Mouse (Mus musculus) stomach, postnatal 0 days (tissue): ENCODE results near the gene Nsmce4a. TPM values are rescaled to one million over a fixed set of nuclear protein-coding genes. Genes with fewer than 3 reads are reported as not detected.

ENCODE experiments used
- ATAC-seq: fragments of 200-750 bp; cut with Nextera tagmentation; 2 replicates; pipeline ENCODE4 v1.8.0; 2017; ENCODE audit not compliant: low FRiP score, low TSS enrichment
- DNase-seq: peaks from one replicate; pipeline ENCODE4 v3.0.0-alpha.2; 2016; ENCODE audit warnings: low spot score
- H3K27ac ChIP-seq: fragments of 300-500 bp; sonication (generic); replicated peaks from 2 replicates; pipeline ENCODE4 v1.5.1; 2014; ENCODE audit warnings: mild to moderate bottlenecking, control low read depth
- H3K27me3 ChIP-seq: fragments of 300-500 bp; sonication (generic); 2 replicates; pipeline ENCODE4 v1.6.1; 2014; ENCODE audit warnings: low read length; ENCODE audit not compliant: control insufficient read depth, insufficient read depth
- H3K36me3 ChIP-seq: fragments of 300-500 bp; sonication (generic); 2 replicates; pipeline ENCODE4 v1.6.1; 2014; ENCODE audit warnings: low read length, mixed read lengths; ENCODE audit not compliant: control insufficient read depth, insufficient read depth
- H3K4me1 ChIP-seq: fragments of 300-500 bp; sonication (generic); replicated peaks from 2 replicates; pipeline ENCODE4 v1.6.1; 2014; ENCODE audit warnings: antibody characterized with exemption; ENCODE audit not compliant: control insufficient read depth, insufficient read depth
- H3K4me2 ChIP-seq: fragments of 300-500 bp; sonication (generic); replicated peaks from 2 replicates; pipeline ENCODE4 v1.6.1; 2014; ENCODE audit warnings: low read depth, mild to moderate bottlenecking, control low read depth, moderate library complexity
- H3K4me3 ChIP-seq: fragments of 300-500 bp; sonication (generic); 2 replicates; pipeline ENCODE4 v1.5.1; 2014; ENCODE audit warnings: low read depth, low read length, control low read depth
- H3K9ac ChIP-seq: fragments of 300-500 bp; sonication (generic); 2 replicates; pipeline ENCODE4 v1.6.1; 2014; ENCODE audit warnings: mild to moderate bottlenecking, low read length, control low read depth, mixed read lengths
- H3K9me3 ChIP-seq: fragments of 300-500 bp; sonication (generic); 2 replicates; pipeline ENCODE4 v1.6.1; 2016; ENCODE audit warnings: low read length; ENCODE audit not compliant: control insufficient read depth
- CTCF ChIP-seq: IDR thresholded peaks from 2 replicates; pipeline ENCODE4 v1.5.1; 2016; ENCODE audit warnings: antibody characterized with exemption, low read depth, mild to moderate bottlenecking, moderate library complexity
- EP300 ChIP-seq: optimal IDR thresholded peaks from 2 replicates; pipeline ENCODE3; 2016; ENCODE audit warnings: antibody characterized with exemption
- WGBS: fragments of 180-500 bp; shearing (Covaris S2); extraction: QIAGEN DNeasy Blood & Tissue Kit; methylation state at CpG from one replicate; pipeline ENCODE4 v1.1.7; 2014; 5-methylcytosine and 5-hydroxymethylcytosine counted together
- polyA plus RNA-seq: library from polyadenylated mRNA; unstranded; fragments of >200 nt; fragmentation: Nextera tagmentation; extraction: Ambion mirVana; gene quantifications from 2 replicates; pipeline ENCODE4 v1.2.1, GENCODE M21; 2015

Gene Nsmce4a
- polyA plus RNA-seq, 1 experiment from 2014 or later: 89.7 TPM

- Histone ChIP-seq H3K9ac (no peak overlapping the region), H3K4me3 (no peak overlapping the region), H3K4me1 (peaks cover 2% of the 10 kb centered on the region; the same call in 1 of the 2 replicates), H3K27me3 (no peaks in the 10 kb centered on the region), H3K36me3 (no peaks in the 10 kb centered on the region), H3K9me3 (no peaks in the 10 kb centered on the region), H3K4me2 (no peak overlapping the region), H3K27ac (peak overlapping the region; percentile 63)
- 44% methylated on average over 13 of the region's 13 CpGs for WGBS
- DNase-seq (peak; percentile 73), ATAC-seq (peak; percentile 91)
- TF ChIP-seq EP300 (no peak), CTCF (peak; percentile 25; the same call in 1 of the 2 replicates)
These were observed 17.3 kb upstream of the Nsmce4a start for GRCm38 (mm10) chr7:130590081-130590828.

DNA sequence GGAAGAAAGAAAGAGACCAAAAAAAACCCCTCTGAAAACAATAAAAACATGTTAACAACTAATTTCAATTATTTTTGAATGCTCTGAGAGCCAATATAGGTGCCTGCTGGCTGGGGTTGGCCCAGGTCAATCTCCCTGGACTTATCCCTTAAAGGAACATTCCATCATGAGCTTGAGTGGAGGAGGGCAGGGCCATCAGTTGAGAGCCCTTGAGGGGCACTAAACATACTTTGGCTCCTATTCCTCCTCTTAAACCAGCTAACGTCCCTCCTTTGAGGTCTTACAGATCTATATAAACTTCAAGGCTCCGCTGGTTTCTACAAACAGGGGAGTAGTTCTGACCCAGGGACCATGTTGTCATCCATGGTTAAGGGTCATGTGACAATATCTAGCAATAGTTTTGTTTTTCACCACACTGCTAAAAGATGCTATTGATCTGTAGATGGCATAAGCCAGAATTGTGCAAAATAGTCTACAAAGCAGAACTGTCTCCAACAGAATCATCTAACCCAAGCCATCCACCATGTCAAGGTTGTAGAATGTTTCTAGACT lies 13.7 kb upstream of the Nsmce4a start:
- TF ChIP-seq CTCF (no peak), EP300 (no peak)
- Histone ChIP-seq H3K4me3 (no peak overlapping the region), H3K9ac (no peak overlapping the region), H3K9me3 (no peaks in the 10 kb centered on the region), H3K27me3 (no peaks in the 10 kb centered on the region), H3K27ac (no peak overlapping the region), H3K36me3 (no peaks in the 10 kb centered on the region), H3K4me1 (peaks cover 2% of the 10 kb centered on the region; the same call in 1 of the 2 replicates), H3K4me2 (no peak overlapping the region)
- ATAC-seq: no peak
- 78% methylated on average over 2 of the region's 2 CpGs for WGBS
- no peak for DNase-seq

- WGBS: 36% methylated on average over 5 of the region's 5 CpGs
- Histone ChIP-seq H3K36me3 (no peaks in the 10 kb centered on the region), H3K27ac (no peak overlapping the region), H3K27me3 (no peaks in the 10 kb centered on the region), H3K4me3 (no peak overlapping the region), H3K4me2 (no peak overlapping the region), H3K9ac (no peak overlapping the region), H3K4me1 (peaks cover 8% of the 10 kb centered on the region; the same call in 1 of the 2 replicates), H3K9me3 (no peaks in the 10 kb centered on the region)
- no peak for DNase-seq
- no peak for TF ChIP-seq EP300
- no peak for TF ChIP-seq CTCF
- ATAC-seq: no peak
These were observed 5.7 kb upstream of the Nsmce4a start for GRCm38 (mm10) chr7:130578607-130579006.

- Histone ChIP-seq H3K9ac (no peak overlapping the region), H3K4me1 (peaks cover 8% of the 10 kb centered on the region; the same call in 1 of the 2 replicates), H3K36me3 (no peaks in the 10 kb centered on the region), H3K4me3 (no peak overlapping the region), H3K27me3 (no peaks in the 10 kb centered on the region), H3K27ac (0 out of 2 replicates have a peak overlapping the region, but pooled peaks have one; percentile 53), H3K9me3 (no peaks in the 10 kb centered on the region), H3K4me2 (no peak overlapping the region; the same call in 1 of the 2 replicates)
- ATAC-seq: no peak
- DNase-seq: no peak
- 74% methylated on average over 2 of the region's 2 CpGs for WGBS
- TF ChIP-seq CTCF: no peak
- no peak for TF ChIP-seq EP300
These were observed 5.1 kb upstream of the Nsmce4a start for GRCm38 (mm10) chr7:130578066-130578465.

DNA sequence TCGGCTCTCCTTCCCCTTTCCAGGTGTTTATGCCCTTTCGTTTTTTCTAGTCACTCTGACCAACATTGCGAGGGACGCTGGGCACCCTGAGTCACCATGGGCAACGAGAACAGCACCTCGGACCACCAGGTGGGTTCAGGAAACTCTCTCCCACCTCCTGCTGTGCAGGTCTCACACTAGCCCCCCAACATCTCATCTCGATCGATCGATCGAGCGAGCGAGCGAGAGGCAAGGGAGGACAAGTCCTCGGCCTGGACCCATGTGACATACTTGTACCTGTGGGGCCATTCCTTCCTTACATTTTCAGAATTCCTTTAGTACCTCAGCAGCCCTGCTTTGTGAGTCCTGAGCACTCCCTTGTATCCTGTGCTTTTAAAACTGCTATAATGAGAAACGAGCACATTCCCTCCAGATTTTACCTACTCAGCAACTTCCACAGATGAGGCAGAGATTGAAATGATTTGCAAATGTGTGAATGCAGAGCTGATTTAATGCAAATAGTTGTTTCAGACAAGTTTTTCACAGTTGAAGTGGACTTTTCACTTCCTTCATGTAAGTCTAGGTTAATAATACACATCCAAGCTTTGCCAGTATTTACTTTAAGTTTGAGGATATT lies 4.6 kb upstream of the Nsmce4a start, which contains the start of gene Tacc2:
Gene Tacc2 (plus strand): TSS at position 51 of the 616 bp plus-strand sequence.
- 25% methylated on average over 15 of the region's 15 CpGs for WGBS
- no peak for ATAC-seq
- Histone ChIP-seq H3K9me3 (no peaks in the 10 kb centered on the region), H3K4me3 (peak within 1 kb of the TSS; percentile 19), H3K4me2 (peak within 1 kb of the TSS; percentile 53), H3K9ac (peak within 1 kb of the TSS; percentile 47; the same call in 1 of the 2 replicates), H3K36me3 (no peaks in the 10 kb centered on the region), H3K27me3 (no peaks in the 10 kb centered on the region), H3K4me1 (peaks cover 8% of the 10 kb centered on the region; the same call in 1 of the 2 replicates), H3K27ac (peak within 1 kb of the TSS; percentile 84)
- TF ChIP-seq EP300 (no peak), CTCF (no peak)
- DNase-seq: no peak
